Mouse (Mus musculus) heart, postnatal 0 days (tissue): ENCODE measurements around the gene Lpin3.

Source experiments
- CTCF ChIP-seq: IDR thresholded peaks from 2 replicates; pipeline ENCODE4 v1.5.1; 2016; ENCODE audit warnings: antibody characterized with exemption, control low read depth, low read depth
- EP300 ChIP-seq: IDR thresholded peaks from 2 replicates; pipeline ENCODE4 v1.6.1; 2016; ENCODE audit warnings: antibody characterized with exemption, low read depth

- TF ChIP-seq CTCF (peak; percentile 16; the same call in 1 of the 2 replicates), EP300 (no peak)
These were observed 53.4 kb downstream of the Lpin3 start for GRCm38 (mm10) chr2:160933890-160934289.
